Mouse (Mus musculus): ENCODE results near the gene Fkbp3.

DNA sequence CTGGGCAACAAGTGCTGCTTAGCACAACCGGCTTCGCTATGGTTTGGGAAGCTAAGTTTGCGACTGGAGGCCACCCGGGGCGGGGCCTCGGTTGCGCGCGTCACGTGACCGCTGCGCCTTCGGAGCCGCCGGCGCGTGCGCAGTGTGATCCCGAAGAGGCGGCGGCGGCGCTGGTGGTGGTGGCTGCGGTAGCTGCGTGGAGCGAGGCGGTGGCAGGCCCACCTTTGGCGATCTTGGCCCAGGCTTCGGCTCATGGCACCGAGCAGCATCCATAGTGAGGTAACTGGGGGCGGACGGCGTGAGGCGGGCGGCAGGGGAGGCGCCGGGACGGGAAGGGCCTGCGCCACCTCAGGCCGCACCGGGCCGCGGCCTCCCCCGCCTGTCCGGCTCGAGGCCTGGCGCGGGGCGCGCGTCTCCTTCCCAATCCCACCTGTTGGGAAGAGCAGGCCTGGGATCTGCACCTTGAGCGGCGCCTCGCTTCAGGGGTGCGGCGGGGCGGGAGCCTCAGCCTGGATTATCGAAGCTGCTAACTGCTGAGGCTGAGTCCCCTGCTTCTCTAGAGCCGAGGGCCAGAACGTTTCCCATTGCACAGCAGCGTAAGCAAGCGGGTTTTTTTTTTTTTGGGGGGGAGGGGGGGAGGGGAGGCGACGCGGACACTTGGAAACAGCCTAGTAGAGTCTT lies 37.5 kb downstream of the Fkbp3 start, which contains the start of gene Prpf39:
- TF ChIP-seq CTCF (conservative IDR thresholded peaks at IDR 0.05; ENCODE audit: low read length) (no peak), POU5F1 (IDR thresholded peaks at IDR 0.05; ENCODE audit: borderline replicate concordance, low read length) (no peak), NANOG (IDR thresholded peaks at IDR 0.05; ENCODE audit: borderline replicate concordance, low read length) (no peak)

Data from E14TG2a.4 (cell line).